Mouse (Mus musculus): ENCODE measurements around the gene P4ha1.
A peak's percentile ranks its signal among the peaks of the same experiment; 100 is the strongest.

DNA sequence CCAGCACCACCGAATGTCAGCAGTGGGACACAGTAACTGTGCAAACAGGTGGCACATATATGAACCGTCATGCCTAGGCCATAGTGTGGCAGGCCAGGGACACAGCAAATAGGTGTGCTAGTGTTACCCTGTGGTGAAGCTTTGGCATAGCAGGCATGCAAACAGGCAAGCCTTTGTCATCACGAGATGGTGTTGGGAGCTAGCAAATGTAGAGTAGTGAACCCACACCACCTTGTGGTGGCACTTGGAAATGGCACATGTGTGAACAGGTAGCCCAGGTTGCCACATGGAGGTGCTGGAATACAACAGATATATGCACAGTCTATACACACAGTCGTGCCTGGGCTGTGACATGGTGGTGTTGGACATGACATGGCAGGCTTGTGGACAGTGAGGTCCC, 30.5 kb upstream of the P4ha1 start:
- TF ChIP-seq CTCF (IDR thresholded peaks at IDR 0.05; ENCODE audit: extremely low read depth, insufficient read depth, low read length), result peak; percentile 99
- TF ChIP-seq POLR2A (IDR thresholded peaks at IDR 0.05; ENCODE audit: extremely low read depth, insufficient read depth, low read length), result no peak

Data from cortical plate, adult 2 months (tissue).